Mouse (Mus musculus): ENCODE results near the gene Fuk.

- TF ChIP-seq TAL1 (IDR thresholded peaks at IDR 0.05; ENCODE audit: low read length) (no peak), GATA1 (IDR thresholded peaks at IDR 0.05; ENCODE audit: low read length) (no peak)
These were observed 42.4 kb downstream of the Fuk start for GRCm38 (mm10) chr8:110859651-110860501.

All from erythroblast, embryonic 14.5 days (primary cell).